Mouse (Mus musculus): Measurements from ENCODE around the gene Tax1bp1. TPM values are rescaled to one million over a fixed set of nuclear protein-coding genes. Genes with fewer than 3 reads are reported as not detected.

The Tax1bp1 gene
- total and polyA plus RNA-seq, 3 experiments, result 42.2 to 61.7 (median 61.6) TPM

- no peak for TF ChIP-seq TCF12 (IDR thresholded peaks at IDR 0.05; ENCODE audit: low read depth, low read length)
- TF ChIP-seq RCOR1 (conservative IDR thresholded peaks at IDR 0.05; ENCODE audit: low read depth, low read length), result no peak
- no peak for TF ChIP-seq MAX (IDR thresholded peaks at IDR 0.05; ENCODE audit: low read length)
- no peak for TF ChIP-seq ZMIZ1 (IDR thresholded peaks at IDR 0.05; ENCODE audit: low read depth, low read length)
- no peak for TF ChIP-seq SMC3 (IDR thresholded peaks at IDR 0.05; ENCODE audit: low read depth, low read length)
- no peak for TF ChIP-seq IRF4 (IDR thresholded peaks at IDR 0.05; ENCODE audit: low read depth, low read length)
- TF ChIP-seq TBP (conservative IDR thresholded peaks at IDR 0.05; ENCODE audit: low read depth, low read length), result no peak
- no peak for TF ChIP-seq MEF2A (IDR thresholded peaks at IDR 0.05; ENCODE audit: borderline replicate concordance, low read depth, low read length)
- no peak for TF ChIP-seq MAZ (IDR thresholded peaks at IDR 0.05; ENCODE audit: low read depth, low read length)
- no peaks in the 10 kb centered on the region for H3K9me3 ChIP-seq (replicated peaks; ENCODE audit: low read length)
These were observed 39.8 kb upstream of the Tax1bp1 start for GRCm38 (mm10) chr6:52673706-52674105.

GRCm38 (mm10) chr6:52674541-52674940 is 39.0 kb upstream of the Tax1bp1 start:
- no peak for DNase-seq (ENCODE audit: extremely low read depth)
- H3K4me1 ChIP-seq (ENCODE audit: control insufficient read depth in 1 of 2, insufficient read depth in 2 of 2), result peaks cover 5 to 12% of the 10 kb centered on the region in 2 experiments
- in situ Hi-C loops (cut with MboI; ENCODE audit: low pct_ligation_motif_present, low pct_unique_long_range_greater_than_20kb, low sequenced_read_pairs) (no loop called here), dilution Hi-C loops (cut with MboI; ENCODE audit: extremely low pct_ligation_motif_present, extremely low pct_unique_long_range_greater_than_20kb, low sequenced_read_pairs) (no loop called here)
- no peaks in the 10 kb centered on the region for H3K79me2 ChIP-seq (replicated peaks; ENCODE audit: control insufficient read depth, extremely low read depth, insufficient read depth, poor library complexity, severe bottlenecking)
- H3K27ac ChIP-seq (ENCODE audit: insufficient read depth, low read depth), result no peak overlapping the region
- H3K36me3 ChIP-seq (replicated peaks in 1 of 2; ENCODE audit: control insufficient read depth in 1 of 2, insufficient read depth in 1 of 2, low read length in 1 of 2), result no peaks in the 10 kb centered on the region
- H3K4me3 ChIP-seq (replicated peaks in 1 of 3; ENCODE audit: low read depth in 2 of 3, low read length in 2 of 3, poor library complexity in 1 of 3), result no peak overlapping the region
- no peak overlapping the region for H3K4me2 ChIP-seq (ENCODE audit: insufficient read depth, low read depth, poor library complexity, severe bottlenecking)
- no peaks in the 10 kb centered on the region for H3K9me3 ChIP-seq (replicated peaks; ENCODE audit: low read length)
- TF ChIP-seq JUND (conservative IDR thresholded peaks at IDR 0.05; ENCODE audit: low read depth, low read length) (no peak), CTCF (conservative IDR thresholded peaks at IDR 0.05 in 1 of 2, IDR thresholded peaks at IDR 0.05 in 1 of 2; ENCODE audit: low read depth in 2 of 2, low read length in 2 of 2) (no peak), MAFK (IDR thresholded peaks at IDR 0.05; ENCODE audit: insufficient replicate concordance, low read length) (no peak), TCF12 (IDR thresholded peaks at IDR 0.05; ENCODE audit: low read depth, low read length) (no peak)
- H3K9ac ChIP-seq (ENCODE audit: insufficient read depth, low read depth), result no peak overlapping the region
- H3K27me3 ChIP-seq (replicated peaks), result no peaks in the 10 kb centered on the region

More at GRCm38 (mm10) chr6:52673706-52674105, 39.8 kb upstream of the Tax1bp1 start:
- dilution Hi-C loops (cut with MboI; ENCODE audit: extremely low pct_ligation_motif_present, extremely low pct_unique_long_range_greater_than_20kb, low sequenced_read_pairs) (no loop called here), in situ Hi-C loops (cut with MboI; ENCODE audit: low pct_ligation_motif_present, low pct_unique_long_range_greater_than_20kb, low sequenced_read_pairs) (no loop called here)
- Histone ChIP-seq H3K4me3 (replicated peaks in 1 of 3; ENCODE audit: low read depth in 2 of 3, low read length in 2 of 3, poor library complexity in 1 of 3) (no peak overlapping the region), H3K9ac (ENCODE audit: insufficient read depth, low read depth) (no peak overlapping the region), H3K36me3 (replicated peaks in 1 of 2; ENCODE audit: control insufficient read depth in 1 of 2, insufficient read depth in 1 of 2, low read length in 1 of 2) (no peaks in the 10 kb centered on the region), H3K27me3 (replicated peaks) (no peaks in the 10 kb centered on the region), H3K27ac (ENCODE audit: insufficient read depth, low read depth) (no peak overlapping the region), H3K4me2 (ENCODE audit: insufficient read depth, low read depth, poor library complexity, severe bottlenecking) (no peak overlapping the region), H3K79me2 (replicated peaks; ENCODE audit: control insufficient read depth, extremely low read depth, insufficient read depth, poor library complexity, severe bottlenecking) (no peaks in the 10 kb centered on the region), H3K4me1 (ENCODE audit: control insufficient read depth in 1 of 2, insufficient read depth in 2 of 2) (peaks cover 3 to 12% of the 10 kb centered on the region in 2 experiments; a peak in 3 of 4 replicates)
- DNase-seq (ENCODE audit: extremely low read depth), result no peak

- H3K9ac ChIP-seq (ENCODE audit: insufficient read depth, low read depth), result peak overlapping the region; percentile 2; the same call in 1 of the 2 replicates
- TF ChIP-seq MAX (IDR thresholded peaks at IDR 0.05; ENCODE audit: low read length), result no peak
- TF ChIP-seq ZNF384 (IDR thresholded peaks at IDR 0.05; ENCODE audit: low read depth, low read length), result peak; percentile 73
- TF ChIP-seq IRF4 (IDR thresholded peaks at IDR 0.05; ENCODE audit: low read depth, low read length), result no peak
- in situ Hi-C loops (cut with MboI; ENCODE audit: low pct_ligation_motif_present, low pct_unique_long_range_greater_than_20kb, low sequenced_read_pairs) (no loop called here), dilution Hi-C loops (cut with MboI; ENCODE audit: extremely low pct_ligation_motif_present, extremely low pct_unique_long_range_greater_than_20kb, low sequenced_read_pairs) (no loop called here)
- peak overlapping the region in 2 of 3 experiments; percentile 9 to 16 for H3K4me3 ChIP-seq (replicated peaks in 1 of 3; ENCODE audit: low read depth in 2 of 3, low read length in 2 of 3, poor library complexity in 1 of 3)
- no peaks in the 10 kb centered on the region for H3K36me3 ChIP-seq (replicated peaks in 1 of 2; ENCODE audit: control insufficient read depth in 1 of 2, insufficient read depth in 1 of 2, low read length in 1 of 2)
- no peak overlapping the region for H3K27ac ChIP-seq (ENCODE audit: insufficient read depth, low read depth)
- H3K4me2 ChIP-seq (ENCODE audit: insufficient read depth, low read depth, poor library complexity, severe bottlenecking), result peak overlapping the region; percentile 57
- DNase-seq (ENCODE audit: extremely low read depth), result no peak
- no peaks in the 10 kb centered on the region for H3K27me3 ChIP-seq (replicated peaks)
- peaks cover 5 to 12% of the 10 kb centered on the region in 2 experiments for H3K4me1 ChIP-seq (ENCODE audit: control insufficient read depth in 1 of 2, insufficient read depth in 2 of 2)
- H3K9me3 ChIP-seq (replicated peaks; ENCODE audit: low read length), result no peaks in the 10 kb centered on the region
- H3K79me2 ChIP-seq (replicated peaks; ENCODE audit: control insufficient read depth, extremely low read depth, insufficient read depth, poor library complexity, severe bottlenecking), result no peaks in the 10 kb centered on the region
These were observed 38.2 kb upstream of the Tax1bp1 start for GRCm38 (mm10) chr6:52675222-52675921.
